Mouse (Mus musculus) G1E (cell line): ENCODE measurements around the gene Mttp. TPM values are rescaled to one million over a fixed set of nuclear protein-coding genes. Genes with fewer than 3 reads are reported as not detected.

ENCODE experiments used
- ATAC-seq: 2 replicates; pipeline ENCODE4 v1.8.0; 2016; ENCODE audit warnings: mild to moderate bottlenecking; ENCODE audit not compliant: insufficient number of reproducible peaks, poor library complexity, low FRiP score, severe bottlenecking; ENCODE audit errors: extremely low read depth
- DNase-seq: peaks from one replicate; pipeline ENCODE4 v3.0.0; 2012; ENCODE audit warnings: low spot score
- H3K27me3 ChIP-seq: 2 replicates; pipeline ENCODE4 v1.6.1; 2012; ENCODE audit warnings: mild to moderate bottlenecking, low read length, inconsistent platforms; ENCODE audit not compliant: insufficient read depth
- H3K36me3 ChIP-seq: replicated peaks from 2 replicates; pipeline ENCODE3; 2012; ENCODE audit warnings: mild to moderate bottlenecking, inconsistent platforms
- H3K4me1 ChIP-seq: 2 replicates; pipeline ENCODE4 v1.6.1; 2012; ENCODE audit warnings: low read depth, low read length, inconsistent platforms, mixed read lengths; ENCODE audit not compliant: insufficient read depth
- H3K4me3 ChIP-seq: 2 replicates; pipeline ENCODE4 v1.5.1; 2012; ENCODE audit warnings: low read depth, mild to moderate bottlenecking, inconsistent platforms, low read length, moderate library complexity, mixed read lengths
- H3K9me3 ChIP-seq: replicated peaks from 2 replicates; pipeline ENCODE4 v1.6.1; 2012; ENCODE audit warnings: inconsistent platforms
- CTCF ChIP-seq: IDR thresholded peaks from 2 replicates; pipeline ENCODE4 v1.5.1; 2012; ENCODE audit warnings: low read depth, low read length, inconsistent platforms, mixed read lengths
- GATA1 ChIP-seq: IDR thresholded peaks from 2 replicates; pipeline ENCODE4 v1.6.1; 2012; ENCODE audit warnings: borderline replicate concordance, low read length, inconsistent platforms, mixed read lengths
- GATA2 ChIP-seq: IDR thresholded peaks from 2 replicates; pipeline ENCODE4 v1.6.1; 2012; ENCODE audit warnings: low read depth, low read length, inconsistent platforms, borderline replicate concordance
- POLR2AphosphoS5 ChIP-seq: IDR thresholded peaks from 2 replicates; pipeline ENCODE4 v1.6.1; 2012; ENCODE audit warnings: low read depth, low read length, inconsistent platforms; ENCODE audit not compliant: insufficient replicate concordance
- TAL1 ChIP-seq: conservative IDR thresholded peaks from 2 replicates; pipeline ENCODE4 v1.6.1; 2012; ENCODE audit warnings: low read depth, low read length, inconsistent platforms, mixed read lengths
- polyA plus RNA-seq: library from polyadenylated mRNA; stranded (reverse); fragments of >175 nt; gene quantifications from 2 replicates; pipeline ENCODE4 v1.2.3, GENCODE M21; 2012
- total RNA-seq, 2 experiments: library from RNA; stranded (forward) in 1 of 2; stranded (reverse) in 1 of 2; fragments of 200-1000 nt in 1 of 2; fragments of >200 nt in 1 of 2; fragmentation: Nextera tagmentation in 1 of 2; gene quantifications; 2 replicates each; pipeline ENCODE4 v1.2.3; 2014 to 2017

Gene Mttp
- total and polyA plus RNA-seq, 3 experiments, result 0.42 to 8.0 (median 3.4) TPM

GRCm38 (mm10) chr3:138103690-138104089, 41.1 kb downstream of the Mttp start:
- Histone ChIP-seq H3K4me1 (no peaks in the 10 kb centered on the region), H3K4me3 (no peak overlapping the region), H3K27me3 (peaks cover 2% of the 10 kb centered on the region; the same call in 1 of the 2 replicates), H3K9me3 (no peaks in the 10 kb centered on the region), H3K36me3 (no peaks in the 10 kb centered on the region)
- TF ChIP-seq GATA1 (no peak), CTCF (no peak), GATA2 (no peak), TAL1 (no peak), POLR2AphosphoS5 (no peak)
- ATAC-seq (no peak), DNase-seq (no peak)

- ATAC-seq (no peak), DNase-seq (no peak)
- no peak overlapping the region for H3K4me3 ChIP-seq
- no peaks in the 10 kb centered on the region for H3K4me1 ChIP-seq
- no peaks in the 10 kb centered on the region for H3K36me3 ChIP-seq
- peaks cover 4% of the 10 kb centered on the region; the same call in 1 of the 2 replicates for H3K27me3 ChIP-seq
- no peaks in the 10 kb centered on the region for H3K9me3 ChIP-seq
- no peak for TF ChIP-seq GATA1
- no peak for TF ChIP-seq POLR2AphosphoS5
- no peak for TF ChIP-seq GATA2
- TF ChIP-seq CTCF, result no peak
- no peak for TF ChIP-seq TAL1
These were observed 42.8 kb downstream of the Mttp start for GRCm38 (mm10) chr3:138101936-138102335.

GRCm38 (mm10) chr3:138097718-138098117, 47.0 kb downstream of the Mttp start:
- Histone ChIP-seq H3K27me3 (peaks cover 11% of the 10 kb centered on the region; the same call in 1 of the 2 replicates), H3K9me3 (no peaks in the 10 kb centered on the region), H3K4me1 (no peaks in the 10 kb centered on the region), H3K4me3 (no peak overlapping the region), H3K36me3 (no peaks in the 10 kb centered on the region)
- DNase-seq, result no peak
- ATAC-seq, result no peak
- TF ChIP-seq GATA2 (no peak), CTCF (no peak), POLR2AphosphoS5 (no peak), GATA1 (no peak), TAL1 (no peak)

- ATAC-seq (no peak), DNase-seq (no peak)
- Histone ChIP-seq H3K27me3 (peaks cover 13% of the 10 kb centered on the region), H3K36me3 (no peaks in the 10 kb centered on the region), H3K4me1 (no peaks in the 10 kb centered on the region), H3K9me3 (no peaks in the 10 kb centered on the region), H3K4me3 (no peak overlapping the region)
- TF ChIP-seq TAL1, result no peak
- no peak for TF ChIP-seq GATA1
- TF ChIP-seq GATA2, result no peak
- TF ChIP-seq POLR2AphosphoS5, result no peak
- TF ChIP-seq CTCF, result no peak
These were observed 48.3 kb downstream of the Mttp start for GRCm38 (mm10) chr3:138096263-138097028.

GRCm38 (mm10) chr3:138095718-138096117, 49.0 kb downstream of the Mttp start:
- no peak for ATAC-seq
- no peak for DNase-seq

GRCm38 (mm10) chr3:138095301-138095700, 49.5 kb downstream of the Mttp start:
- ATAC-seq (no peak), DNase-seq (no peak)
- Histone ChIP-seq H3K4me3 (no peak overlapping the region), H3K27me3 (peaks cover 20% of the 10 kb centered on the region), H3K36me3 (no peaks in the 10 kb centered on the region), H3K4me1 (no peaks in the 10 kb centered on the region), H3K9me3 (no peaks in the 10 kb centered on the region)
- no peak for TF ChIP-seq TAL1
- no peak for TF ChIP-seq GATA2
- TF ChIP-seq GATA1, result no peak
- no peak for TF ChIP-seq POLR2AphosphoS5
- no peak for TF ChIP-seq CTCF

More at GRCm38 (mm10) chr3:138095718-138096117, 49.0 kb downstream of the Mttp start:
- peaks cover 20% of the 10 kb centered on the region for H3K27me3 ChIP-seq
- no peaks in the 10 kb centered on the region for H3K9me3 ChIP-seq
- no peak overlapping the region for H3K4me3 ChIP-seq
- TF ChIP-seq CTCF, result no peak
- no peak for TF ChIP-seq POLR2AphosphoS5
- no peak for TF ChIP-seq GATA1
- TF ChIP-seq GATA2, result no peak
- no peak for TF ChIP-seq TAL1
- H3K36me3 ChIP-seq, result no peaks in the 10 kb centered on the region
- H3K4me1 ChIP-seq, result no peaks in the 10 kb centered on the region
